Mouse (Mus musculus) left cerebral cortex, postnatal 4 days (tissue): Measurements from ENCODE around the gene Mybpc3. TPM values are rescaled to one million over a fixed set of nuclear protein-coding genes. Genes with fewer than 3 reads are reported as not detected.
A peak's percentile ranks its signal among the peaks of the same experiment; 100 is the strongest.

Source experiments
- DNase-seq: peaks from one replicate; pipeline ENCODE4 v3.0.0-alpha.2; 2022
- intact Hi-C: fragments of 180-260 bp; cut with DNase I; formaldehyde crosslinking; loops from one replicate; pipeline ENCODE4 v1.15.1; 2025
- total RNA-seq, 2 experiments: library from RNA; stranded (reverse); gene quantifications; 2 replicates each; pipeline ENCODE4 v1.2.3; 2021

The Mybpc3 gene
- total RNA-seq = not detected

GRCm38 (mm10) chr2:91117585-91118275 is at the start of gene Mybpc3:
Mybpc3 (plus strand) TSS chr2:91118144.
- intact Hi-C loops = no loop called here

GRCm38 (mm10) chr2:91068162-91068871 is 49.6 kb upstream of the Mybpc3 start:
- intact Hi-C loops = no loop called here
- DNase-seq = no peak

More at GRCm38 (mm10) chr2:91117585-91118275, at the start of gene Mybpc3:
- no peak for DNase-seq

GRCm38 (mm10) chr2:91068872-91069165 is 49.1 kb upstream of the Mybpc3 start:
- intact Hi-C loops = no loop called here
- DNase-seq = no peak

- intact Hi-C loops = no loop called here
Observed at GRCm38 (mm10) chr2:91069306-91070000, 48.5 kb upstream of the Mybpc3 start.

GRCm38 (mm10) chr2:91070076-91070800 is 47.7 kb upstream of the Mybpc3 start, which contains the start of gene Slc39a13:
Slc39a13 (minus strand) TSS chr2:91070417.
- peak; percentile 97 for DNase-seq
- intact Hi-C loops = loop anchor here (2.0 kb wide), 1 partner anchor 31 kb away; no protein-coding TSS in a partner anchor

More at GRCm38 (mm10) chr2:91069306-91070000, 48.5 kb upstream of the Mybpc3 start:
- no peak for DNase-seq

- intact Hi-C loops = loop anchor here (2.0 kb wide), 1 partner anchor 30 kb away; no protein-coding TSS in a partner anchor
- no peak for DNase-seq
Observed at GRCm38 (mm10) chr2:91071059-91071458, 46.9 kb upstream of the Mybpc3 start.

GRCm38 (mm10) chr2:91072092-91072491 is 45.9 kb upstream of the Mybpc3 start:
- intact Hi-C loops = no loop called here
- DNase-seq = no peak

GRCm38 (mm10) chr2:91077957-91078313 is 40.0 kb upstream of the Mybpc3 start:
- no peak for DNase-seq
- intact Hi-C loops = no loop called here

- no peak for DNase-seq
- intact Hi-C loops = no loop called here
Observed at GRCm38 (mm10) chr2:91078314-91079025, 39.5 kb upstream of the Mybpc3 start.

GRCm38 (mm10) chr2:91079026-91079384 is 38.9 kb upstream of the Mybpc3 start:
- intact Hi-C loops = no loop called here
- DNase-seq = no peak

GRCm38 (mm10) chr2:91080784-91081513 is 37.0 kb upstream of the Mybpc3 start:
- intact Hi-C loops = no loop called here
- no peak for DNase-seq

GRCm38 (mm10) chr2:91081775-91082695 is 35.9 kb upstream of the Mybpc3 start, which contains the start of gene Spi1:
Spi1 (plus strand) TSS chr2:91082390.
- intact Hi-C loops = no loop called here
- no peak for DNase-seq

GRCm38 (mm10) chr2:91082844-91083243 is 35.1 kb upstream of the Mybpc3 start:
- DNase-seq = no peak
- intact Hi-C loops = no loop called here

GRCm38 (mm10) chr2:91083366-91083940 is 34.5 kb upstream of the Mybpc3 start:
- intact Hi-C loops = no loop called here
- no peak for DNase-seq

GRCm38 (mm10) chr2:91084179-91084820 is 33.6 kb upstream of the Mybpc3 start:
- no peak for DNase-seq
- intact Hi-C loops = no loop called here

GRCm38 (mm10) chr2:91085494-91086391 is 32.2 kb upstream of the Mybpc3 start:
- DNase-seq = no peak
- intact Hi-C loops = no loop called here
